Mouse (Mus musculus) cerebellum, postnatal 4 days (tissue): ENCODE data around the gene Arsg.

Source experiments
- DNase-seq, 2 experiments: peaks; one replicate each; pipeline ENCODE4 v3.0.0; 2022; ENCODE audit warnings: low spot score in 2 of 2, mixed read lengths in 1 of 2

The Arsg gene

DNA sequence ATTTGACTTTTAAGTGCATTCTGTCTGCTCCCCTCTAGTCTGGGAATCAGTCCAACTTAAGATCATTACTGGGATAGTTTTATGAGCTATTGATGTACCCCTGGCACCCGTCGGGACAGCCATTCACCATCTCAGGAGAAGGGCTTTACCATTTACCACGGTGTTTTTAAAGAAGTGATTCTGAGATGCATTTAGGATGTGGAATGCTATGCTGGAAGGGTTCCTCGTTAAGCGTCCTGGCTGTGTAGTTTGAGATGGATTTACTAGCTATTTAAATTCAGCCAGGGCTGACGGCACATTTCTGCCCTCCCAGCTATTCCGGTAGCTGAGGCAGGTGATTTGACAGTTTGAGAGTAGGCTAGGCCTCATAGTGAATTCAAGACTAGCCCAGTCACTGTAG is 71.3 kb downstream of the Arsg start:
- DNase-seq: no peak

DNA sequence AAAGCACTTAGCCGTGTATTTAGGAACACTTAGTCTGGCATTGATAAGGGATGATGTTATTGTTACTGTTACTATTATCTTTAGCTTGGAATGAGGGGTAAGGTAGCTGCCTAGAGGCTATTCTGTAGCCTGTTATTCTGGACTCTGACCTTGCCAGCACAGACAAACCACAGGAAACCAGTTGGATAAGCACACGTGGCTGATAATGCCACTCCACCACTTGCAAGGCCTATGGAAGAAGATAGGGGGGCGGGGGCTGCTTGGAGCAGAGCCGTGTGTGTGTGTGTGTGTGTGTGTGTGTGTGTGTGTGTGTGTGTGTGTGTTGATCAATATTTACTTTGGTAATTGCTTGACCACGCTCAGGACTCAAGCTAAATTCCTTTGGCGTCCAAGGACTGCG is 72.1 kb downstream of the Arsg start:
- DNase-seq: no peak

DNA sequence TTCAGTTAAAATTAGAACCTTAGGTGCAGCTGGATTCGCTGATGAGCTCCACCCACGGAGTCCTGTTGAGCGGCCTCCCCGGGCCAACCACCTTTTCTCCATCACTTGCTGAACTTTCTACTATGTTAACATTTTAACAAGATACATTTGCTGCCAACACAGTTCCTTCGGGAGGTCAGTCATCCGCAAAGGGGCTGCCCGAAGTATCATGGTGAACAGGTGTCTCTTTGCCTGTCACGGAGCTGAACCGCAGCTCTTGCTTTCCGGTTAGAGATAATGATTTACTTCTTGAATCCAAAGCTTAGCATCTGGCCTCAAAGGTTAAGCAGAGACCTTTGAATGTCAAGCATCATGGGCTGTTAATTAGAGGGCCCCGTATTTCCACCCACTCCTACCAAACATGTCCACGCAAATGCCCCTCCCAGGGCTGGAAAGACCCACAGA is 72.5 kb downstream of the Arsg start:
- DNase-seq: no peak

- no peak for DNase-seq
These were observed 73.3 kb downstream of the Arsg start for GRCm38 (mm10) chr11:109546305-109547001.

DNA sequence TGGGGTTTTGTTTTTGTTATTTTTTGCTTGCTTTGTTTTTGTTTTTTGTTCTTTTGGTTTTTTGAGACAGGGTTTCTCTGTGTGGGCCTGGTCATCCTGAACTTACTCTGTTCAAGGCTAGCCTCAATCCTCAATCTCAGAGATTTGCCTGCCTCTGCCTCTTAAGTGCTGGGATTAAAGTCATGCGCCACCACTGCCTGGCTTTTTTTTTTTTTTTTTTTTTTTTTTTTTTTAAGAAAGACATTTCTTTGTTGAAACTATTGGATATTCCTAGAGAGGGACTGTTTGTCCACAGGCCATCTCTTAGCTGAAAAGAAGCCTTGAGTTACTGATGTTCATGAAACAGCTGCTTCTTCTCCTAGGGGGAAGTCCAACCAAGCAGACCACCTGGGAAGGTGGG is 74.5 kb downstream of the Arsg start:
- DNase-seq: no peak

- no peak for DNase-seq
These were observed 76.6 kb downstream of the Arsg start for GRCm38 (mm10) chr11:109549599-109550290.

DNA sequence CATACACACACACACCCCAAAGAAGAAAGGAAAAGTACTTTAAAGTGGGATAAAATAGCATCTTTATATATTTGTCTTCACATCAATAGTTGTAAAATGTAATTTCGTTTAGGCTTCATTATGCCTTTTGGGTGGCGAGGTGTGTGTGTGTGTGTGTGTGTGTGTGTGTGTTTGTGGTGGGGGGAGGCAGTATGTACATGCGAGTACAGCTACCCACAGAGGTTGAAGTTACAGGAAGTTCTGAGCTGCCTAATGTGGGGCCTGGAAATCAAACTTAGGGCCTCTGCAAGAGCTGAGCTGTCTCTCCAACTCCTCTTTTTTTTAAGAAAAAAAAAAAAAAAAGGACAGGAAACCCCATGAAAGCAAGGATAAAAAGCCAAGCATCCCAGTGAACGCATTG is 80.7 kb downstream of the Arsg start:
- no peak for DNase-seq

DNA sequence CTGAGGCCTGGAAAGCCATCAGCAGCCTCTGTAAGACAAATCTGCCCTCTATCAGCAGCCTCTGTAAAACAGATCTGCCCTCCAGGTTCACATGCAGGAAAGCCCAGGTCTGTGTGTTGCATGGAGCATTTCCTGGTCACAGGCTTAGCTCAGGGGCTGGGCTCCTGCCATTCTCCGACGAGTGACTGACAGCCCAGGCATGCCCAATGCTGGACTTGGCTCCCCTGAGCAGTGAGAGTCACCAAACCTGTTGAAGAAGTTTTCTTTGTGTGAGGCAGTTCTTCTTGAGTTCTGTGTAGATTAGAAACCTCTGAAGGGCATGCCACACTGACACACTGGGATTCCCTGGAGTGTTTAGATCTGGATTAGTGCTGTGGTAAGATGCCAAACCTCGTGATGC is 81.3 kb downstream of the Arsg start:
- no peak for DNase-seq

GRCm38 (mm10) chr11:109556130-109556529 is 83.0 kb downstream of the Arsg start:
- DNase-seq: no peak

DNA sequence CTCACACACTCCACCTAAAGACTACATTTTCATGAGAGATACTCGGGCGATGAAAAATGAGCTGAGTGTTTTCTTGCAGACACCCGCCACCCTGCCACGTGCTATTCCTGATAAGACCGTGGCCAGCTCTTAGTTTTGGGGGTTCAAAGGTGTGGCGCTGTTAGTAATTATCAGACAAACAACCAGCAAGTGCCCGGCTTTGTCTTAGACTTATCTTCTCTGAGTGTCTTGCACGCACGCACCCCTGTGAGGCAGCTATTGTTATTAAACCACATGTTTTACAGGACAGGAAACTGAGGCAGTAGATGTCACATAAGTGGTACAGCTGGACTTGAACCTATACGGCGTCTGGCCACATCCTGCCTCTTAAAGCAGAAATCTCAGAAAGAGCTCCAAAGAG is 84.2 kb downstream of the Arsg start:
- DNase-seq: no peak

GRCm38 (mm10) chr11:109559241-109559640 is 86.1 kb downstream of the Arsg start:
- no peak for DNase-seq

- no peak for DNase-seq
These were observed 87.7 kb downstream of the Arsg start for GRCm38 (mm10) chr11:109560793-109561257.

DNA sequence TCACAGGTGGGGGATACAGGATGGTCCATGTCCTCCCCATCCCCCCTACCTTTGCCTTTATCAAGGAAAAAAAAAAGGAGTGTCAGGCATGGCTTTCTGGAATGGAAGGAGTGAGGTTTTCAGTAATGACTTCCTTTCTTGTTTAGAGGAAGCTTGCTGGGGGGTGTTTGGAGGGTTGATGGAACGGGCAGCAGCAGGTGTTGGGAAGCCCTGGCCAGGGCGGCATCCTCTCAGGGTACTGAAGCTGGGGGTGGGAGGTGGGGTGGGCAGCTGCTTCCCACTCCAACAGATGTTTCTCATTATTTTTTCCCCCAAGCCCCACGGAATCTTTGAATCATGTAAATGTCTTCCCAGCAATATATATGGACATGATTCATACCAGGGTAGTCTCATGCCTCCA is 88.3 kb downstream of the Arsg start:
- DNase-seq: no peak

DNA sequence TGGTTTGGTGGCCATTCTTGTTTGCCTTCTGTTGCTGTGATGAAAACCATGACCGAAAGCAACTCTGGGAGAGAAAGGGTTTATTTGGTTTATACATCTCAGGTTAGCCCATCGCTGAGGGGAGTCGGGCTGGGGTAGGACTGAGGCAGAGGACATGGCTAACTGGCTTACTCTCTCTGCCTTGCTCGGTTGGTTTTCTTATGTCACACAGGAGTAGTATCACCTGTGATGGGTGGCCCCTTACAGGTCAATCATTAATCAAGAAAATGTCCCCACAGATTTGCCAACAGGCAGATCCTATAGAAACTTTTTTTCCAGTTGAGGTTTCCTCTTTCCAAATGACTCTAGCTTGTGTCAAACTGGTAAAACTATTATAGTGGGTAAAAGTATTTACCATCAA is 90.5 kb downstream of the Arsg start:
- no peak for DNase-seq

DNA sequence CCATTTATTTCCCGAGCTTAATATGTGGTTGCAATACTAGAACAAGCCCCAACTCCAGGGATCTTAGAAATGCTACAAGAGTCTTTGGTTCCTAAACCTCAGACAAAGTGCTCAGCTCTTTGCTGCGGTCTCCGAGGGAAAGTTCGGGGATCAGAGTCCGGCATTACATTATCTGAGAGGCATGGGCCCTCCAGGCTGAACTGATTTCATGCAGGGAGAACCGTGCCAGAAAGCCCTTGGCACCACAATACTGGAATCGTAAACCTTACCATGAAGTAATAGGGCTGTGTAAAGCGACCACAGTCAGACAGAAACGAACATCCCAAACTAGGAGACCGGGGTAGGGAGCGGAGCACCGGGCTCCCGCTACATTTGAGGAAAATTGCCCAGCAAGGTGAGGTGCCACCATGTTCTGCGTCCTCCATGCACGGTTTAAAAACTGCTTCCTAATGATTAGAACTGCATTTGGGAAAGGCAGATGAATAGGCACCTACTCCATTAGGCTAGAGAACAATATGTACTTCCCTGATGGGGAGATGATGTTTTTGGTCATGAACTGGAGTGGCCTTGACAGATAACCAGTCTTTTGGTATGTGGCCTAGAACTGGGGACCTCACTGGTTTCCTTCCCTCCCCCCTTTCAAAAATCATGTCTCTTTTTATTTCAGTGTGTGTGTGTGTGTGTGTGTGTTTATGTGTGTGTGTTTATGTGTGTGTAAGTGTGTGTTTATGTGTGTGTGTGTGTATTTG is 91.5 kb downstream of the Arsg start:
- no peak for DNase-seq

DNA sequence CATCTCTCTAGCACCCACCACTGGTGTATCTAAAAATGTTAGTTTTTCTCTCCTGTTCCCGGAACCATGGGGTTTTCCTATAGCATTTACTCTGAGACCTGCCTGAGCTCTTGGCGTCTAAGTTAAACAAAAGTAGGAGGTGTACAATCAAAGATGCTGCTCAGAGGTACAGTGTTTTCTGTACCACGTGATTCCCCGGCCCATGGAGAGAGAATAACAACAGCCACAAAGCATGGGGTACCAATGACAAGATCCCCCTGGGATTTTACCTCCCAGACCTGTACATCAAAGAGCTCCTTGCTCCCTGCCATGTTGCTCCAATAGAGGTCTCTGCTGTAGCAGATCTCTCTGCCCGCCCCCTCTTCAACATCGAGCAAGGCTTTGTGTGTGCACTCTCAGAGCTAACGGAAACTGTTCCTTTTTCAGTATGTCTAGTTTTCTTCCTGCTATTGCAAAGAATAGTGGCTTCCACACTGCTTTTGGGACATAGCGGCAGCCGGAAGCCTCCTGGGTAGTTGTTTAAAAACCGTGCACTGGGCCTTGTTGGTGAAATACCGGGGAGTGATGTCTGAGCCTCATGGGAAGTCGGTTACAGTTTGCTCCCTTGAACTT is 95.9 kb downstream of the Arsg start:
- DNase-seq: no peak

- no peak for DNase-seq
These were observed 96.6 kb downstream of the Arsg start for GRCm38 (mm10) chr11:109569809-109570208.

GRCm38 (mm10) chr11:109572051-109572450 is 98.9 kb downstream of the Arsg start:
- DNase-seq: no peak

DNA sequence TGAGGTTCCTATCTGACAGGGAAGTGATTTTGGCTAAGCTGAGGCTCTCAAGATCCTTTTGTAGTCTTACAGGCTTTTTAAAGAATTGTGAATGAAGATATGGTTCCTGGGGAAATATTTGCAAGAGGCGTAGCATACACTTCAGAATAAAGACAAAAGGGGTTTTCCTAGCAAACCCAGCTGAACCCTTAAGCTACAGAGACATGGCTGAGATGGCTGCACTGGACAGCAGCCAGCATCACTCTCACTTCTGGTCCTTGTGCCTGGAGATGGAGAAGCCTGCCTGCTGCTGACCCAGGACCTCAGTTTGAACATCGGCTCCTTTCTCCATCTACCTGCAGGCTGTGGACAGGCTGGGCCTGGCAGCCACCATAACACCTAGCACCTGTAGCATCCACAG is 101.4 kb downstream of the Arsg start:
- DNase-seq: no peak

- DNase-seq: no peak
These were observed 102.7 kb downstream of the Arsg start for GRCm38 (mm10) chr11:109575832-109576231.

- DNase-seq: peak in 1 of 2 experiments; percentile 37
These were observed 105.4 kb downstream of the Arsg start for GRCm38 (mm10) chr11:109578536-109578935.

- no peak for DNase-seq
These were observed 106.8 kb downstream of the Arsg start for GRCm38 (mm10) chr11:109579999-109580398.
